Mouse (Mus musculus) cerebellum, adult 2 months (tissue): Measurements from ENCODE around the gene Mrpl28. TPM values are rescaled to one million over a fixed set of nuclear protein-coding genes. Genes with fewer than 3 reads are reported as not detected.
A peak's percentile ranks its signal among the peaks of the same experiment; 100 is the strongest.
"Not testable (repeated sequence)": the region's sequence is repeated elsewhere in the genome, so short reads cannot be mapped to it uniquely, and the experiment has no call there.

Source experiments
- DNase-seq, 2 experiments: peaks; one replicate each; pipeline ENCODE4 v3.0.0; 2021
- H3K27ac ChIP-seq: fragments of 200-500 bp; 2 replicates; pipeline ENCODE4 v1.5.1; 2012; ENCODE audit warnings: low read length, control low read depth, inconsistent platforms; ENCODE audit not compliant: insufficient read depth
- H3K27me3 ChIP-seq: fragments of 200-500 bp; 2 replicates; pipeline ENCODE4 v1.6.1; 2012; ENCODE audit warnings: inconsistent platforms, mild to moderate bottlenecking, low read length, moderate library complexity; ENCODE audit not compliant: control insufficient read depth, insufficient read depth
- H3K4me1 ChIP-seq: fragments of 200-500 bp; 2 replicates; pipeline ENCODE4 v1.6.1; 2011; ENCODE audit warnings: low read length; ENCODE audit not compliant: control insufficient read depth, insufficient read depth
- H3K4me3 ChIP-seq: fragments of 200-500 bp; replicated peaks from 2 replicates; pipeline ENCODE3; 2011; ENCODE audit warnings: mild to moderate bottlenecking, low read depth, low read length, control low read depth; ENCODE audit not compliant: insufficient read depth
- CTCF ChIP-seq: fragments of 200-500 bp; IDR thresholded peaks from 2 replicates; pipeline ENCODE4 v1.5.1; 2011; ENCODE audit warnings: low read depth, mild to moderate bottlenecking, control low read depth, low read length, moderate library complexity, borderline replicate concordance; ENCODE audit not compliant: insufficient read depth
- POLR2A ChIP-seq: fragments of 200-500 bp; IDR thresholded peaks from 2 replicates; pipeline ENCODE4 v1.6.1; 2011; ENCODE audit warnings: low read length, control low read depth, borderline replicate concordance; ENCODE audit not compliant: insufficient read depth
- WGBS: fragments of 180-500 bp; shearing (Covaris S2); methylation state at CpG from one replicate; pipeline ENCODE4 v1.1.7; 2018; 5-methylcytosine and 5-hydroxymethylcytosine counted together
- polyA plus RNA-seq: library from polyadenylated mRNA; depleted of rRNA; stranded (reverse); fragments of >200 nt; gene quantifications from 2 replicates; pipeline ENCODE4 v1.2.3, GENCODE M21; 2012

The Mrpl28 gene
- polyA plus RNA-seq, 1 experiment: 118 TPM

DNA sequence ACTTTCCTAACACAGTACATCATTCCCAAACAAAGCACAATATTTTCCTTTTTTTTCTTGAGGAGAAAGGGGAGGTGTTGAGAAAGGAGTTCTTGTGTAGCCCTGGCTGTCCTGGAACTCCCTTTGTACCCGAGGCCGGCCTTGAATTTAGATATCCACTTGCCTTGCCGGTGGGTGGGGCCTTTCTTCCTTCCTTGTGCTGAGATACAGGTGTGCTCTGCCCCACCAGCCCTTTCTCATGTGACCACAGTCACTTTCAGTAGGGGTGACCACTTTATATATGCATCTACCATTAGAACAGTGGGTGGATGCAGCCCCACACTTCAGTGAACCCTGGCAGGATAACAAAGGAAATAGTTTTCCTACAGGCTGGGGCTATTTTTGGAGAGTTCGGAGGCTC, 11.6 kb upstream of the Mrpl28 start:
- TF ChIP-seq CTCF (no peak), POLR2A (no peak)
- Histone ChIP-seq H3K4me3 (no peak overlapping the region), H3K27me3 (no peaks in the 10 kb centered on the region), H3K4me1 (no peaks in the 10 kb centered on the region), H3K27ac (no peak overlapping the region)
- no peak for DNase-seq
- 59% methylated on average over 4 of the region's 4 CpGs for WGBS

DNA sequence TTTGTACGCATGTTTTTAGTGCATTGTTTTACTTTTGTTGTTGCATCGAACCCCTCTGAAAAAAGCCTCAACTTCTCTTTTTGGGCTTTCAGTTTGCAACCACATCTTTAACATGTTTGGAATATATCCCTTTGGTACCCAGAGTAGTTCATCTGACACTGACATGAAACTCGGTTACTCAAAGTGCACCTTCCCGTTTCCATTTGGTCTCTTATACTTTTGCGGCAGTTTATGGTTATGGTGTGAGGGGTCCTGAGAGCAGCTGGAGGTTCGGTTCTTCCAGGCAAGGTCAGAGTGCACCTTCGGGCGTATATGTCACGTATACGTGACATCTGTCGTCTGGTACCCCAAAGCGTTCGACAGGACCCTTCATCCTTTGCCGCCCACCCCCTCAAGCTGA, 10.5 kb upstream of the Mrpl28 start:
- TF ChIP-seq POLR2A (no peak), CTCF (no peak)
- 20% methylated on average over 14 of the region's 14 CpGs for WGBS
- peak overlapping the region; percentile 87 for H3K27ac ChIP-seq
- no peaks in the 10 kb centered on the region for H3K4me1 ChIP-seq
- H3K27me3 ChIP-seq: no peaks in the 10 kb centered on the region
- peak overlapping the region; percentile 92 for H3K4me3 ChIP-seq
- DNase-seq: no peak

DNA sequence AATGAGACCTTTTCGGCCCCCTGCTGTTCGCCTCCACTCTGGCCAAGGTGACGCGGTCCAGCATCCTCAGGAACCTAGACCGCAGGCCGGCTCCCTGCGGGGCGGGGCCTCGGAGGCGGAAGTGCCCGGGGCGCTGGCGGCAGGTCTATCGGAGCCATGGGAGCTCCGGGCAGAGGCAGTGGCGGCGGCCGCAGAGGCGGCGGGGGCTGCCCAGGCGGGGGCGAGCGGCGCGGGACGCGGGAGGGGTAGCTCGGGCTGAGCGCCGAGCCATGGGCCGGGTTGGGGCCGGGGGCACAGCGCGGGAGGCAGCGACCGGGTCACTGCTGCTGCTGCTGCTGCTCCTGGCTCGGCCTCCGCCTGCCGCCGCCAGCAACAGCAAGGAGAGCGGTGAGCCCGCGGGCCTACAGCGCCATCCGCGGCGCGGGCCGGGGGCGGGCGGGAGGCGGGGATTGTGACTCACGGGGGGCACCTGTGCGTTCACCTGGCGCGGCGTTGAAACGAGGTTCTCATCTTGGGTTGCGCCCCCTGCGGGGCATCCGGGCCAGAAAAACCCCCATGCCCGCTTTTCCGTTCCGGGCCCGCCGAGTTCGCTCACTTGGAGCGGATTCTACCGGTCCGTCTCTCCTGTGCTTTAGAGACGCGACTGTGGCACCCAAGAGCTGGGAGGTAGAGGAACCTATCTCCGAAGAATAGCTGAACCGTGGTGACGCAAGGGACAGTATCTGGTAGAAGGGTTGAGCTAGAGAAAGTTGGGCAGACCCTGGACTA, 9.9 kb upstream of the Mrpl28 start, which contains the start of gene Tmem8:
Gene Tmem8, plus strand, starts transcription at position 119 of the 768 bp plus-strand sequence.
- H3K4me3 ChIP-seq: peak within 1 kb of the TSS; percentile 92
- DNase-seq: peak; percentile 84 to 87
- H3K27ac ChIP-seq: peak within 1 kb of the TSS; percentile 87
- H3K4me1 ChIP-seq: no peaks in the 10 kb centered on the region
- WGBS: 1% methylated on average over 69 of the region's 75 CpGs
- TF ChIP-seq CTCF (no peak), POLR2A (peak; percentile 53; the same call in 1 of the 2 replicates)
- no peaks in the 10 kb centered on the region for H3K27me3 ChIP-seq

DNA sequence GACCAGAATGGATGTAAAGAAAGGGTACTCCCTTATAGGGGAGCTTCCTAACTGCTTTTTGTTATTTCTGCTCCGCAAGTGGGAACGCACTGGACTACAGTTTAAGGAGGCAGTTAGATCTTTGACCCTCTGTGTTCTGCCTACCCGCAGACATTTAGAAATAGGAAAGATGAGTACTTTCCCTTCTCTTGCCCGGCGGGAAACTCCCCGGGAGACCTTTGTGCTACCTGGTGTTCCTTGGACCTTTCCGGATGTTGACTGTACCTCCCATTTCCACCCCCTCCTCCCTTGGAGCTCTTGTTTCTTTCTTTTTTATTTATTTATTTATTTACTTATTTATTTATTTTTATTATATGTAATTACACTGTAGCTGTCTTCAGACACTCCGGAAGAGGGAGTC, 9.2 kb upstream of the Mrpl28 start:
- 8% methylated on average over 8 of the region's 8 CpGs for WGBS
- TF ChIP-seq POLR2A: no peak
- no peak for TF ChIP-seq CTCF

GRCm38 (mm10) chr17:26114461-26114860, 8.8 kb upstream of the Mrpl28 start:
- 62% methylated on average over 7 of the region's 7 CpGs for WGBS
- H3K27ac ChIP-seq, DNase-seq, H3K4me3 ChIP-seq, H3K4me1 ChIP-seq, H3K27me3 ChIP-seq: not testable (repeated sequence)

More for the DNA sequence above, 9.2 kb upstream of the Mrpl28 start:
- no peak for DNase-seq
- Histone ChIP-seq H3K4me3 (peak overlapping the region; percentile 92), H3K27me3 (no peaks in the 10 kb centered on the region), H3K4me1 (no peaks in the 10 kb centered on the region), H3K27ac (peak overlapping the region; percentile 87)

GRCm38 (mm10) chr17:26115205-26115898, 7.9 kb upstream of the Mrpl28 start:
- no peak for DNase-seq
- WGBS: 79% methylated on average over 7 of the region's 7 CpGs
- Histone ChIP-seq H3K27ac (no peak overlapping the region), H3K4me1 (peaks cover 8% of the 10 kb centered on the region), H3K4me3 (no peak overlapping the region), H3K27me3 (no peaks in the 10 kb centered on the region)
- TF ChIP-seq CTCF (no peak), POLR2A (no peak)

DNA sequence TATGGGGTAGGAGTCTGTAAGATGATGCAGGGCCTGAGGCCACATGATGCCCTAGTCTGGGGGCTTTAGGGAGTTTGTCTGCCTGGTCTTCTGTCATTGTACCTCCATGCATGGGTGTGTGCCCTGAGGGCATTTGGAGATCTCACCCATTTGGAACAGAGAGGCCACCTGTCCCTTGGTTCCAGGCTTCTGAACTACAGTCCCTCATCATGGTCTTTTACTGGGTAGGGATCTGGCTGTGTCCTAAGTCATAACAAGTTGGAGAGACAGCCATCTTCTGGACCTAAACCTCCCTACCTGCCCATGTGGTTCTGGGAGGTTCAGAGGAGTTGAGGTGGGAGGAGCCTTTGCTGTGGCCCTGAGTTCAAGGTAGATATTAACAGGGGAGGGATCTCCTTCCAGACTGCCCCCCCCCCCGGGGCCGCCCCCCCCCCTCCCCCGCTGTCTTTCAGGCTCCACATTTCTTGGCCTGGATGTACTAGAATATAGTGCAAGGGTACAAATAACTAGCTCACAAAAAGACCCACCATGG, 7.3 kb upstream of the Mrpl28 start:
- 20% methylated on average over 1 of the region's 3 CpGs for WGBS
- peak in 1 of 2 experiments; percentile 6 for DNase-seq
- H3K27ac ChIP-seq: no peak overlapping the region
- TF ChIP-seq POLR2A: no peak
- TF ChIP-seq CTCF: no peak
- no peaks in the 10 kb centered on the region for H3K27me3 ChIP-seq
- H3K4me1 ChIP-seq: peaks cover 10% of the 10 kb centered on the region
- no peak overlapping the region for H3K4me3 ChIP-seq
